In the genomic region with DNA sequence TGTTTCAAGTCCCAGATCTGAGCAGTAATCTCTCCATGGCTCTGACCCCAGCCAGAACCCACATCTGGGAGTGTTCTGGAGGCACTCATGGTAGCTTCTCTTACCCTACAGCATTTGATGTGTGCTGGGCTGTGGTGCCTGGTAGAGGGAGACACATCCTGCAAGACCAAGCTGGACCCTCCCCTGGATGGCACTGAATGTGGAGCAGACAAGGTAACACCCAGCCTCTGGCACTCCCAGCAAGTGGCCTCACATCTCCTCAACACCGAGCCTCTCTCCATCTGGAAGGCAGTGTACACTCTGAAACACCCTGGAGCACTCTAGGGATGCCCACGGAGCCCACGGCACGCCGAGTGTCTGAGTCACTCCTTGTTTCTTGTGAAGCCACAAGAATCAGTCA, we compare ENCODE assay signal across 13 mouse cellular contexts.
"Had no signal": no experiment of that assay in that cellular context is flagged by ENCODE, and none has a peak within 500 bp of the region (broad histone marks: within the 10 kb centered on the region; RNA-seq: fewer than 3 reads in every experiment).

No protein-coding gene starts in this region.

- H3K9ac ChIP-seq: kidney, embryonic 15.5 days; liver, embryonic 15.5 days; midbrain, embryonic 15.5 days; neural tube, embryonic 12.5 days had no signal

- H3K27me3 ChIP-seq: kidney, embryonic 15.5 days; liver, embryonic 15.5 days; midbrain, embryonic 15.5 days; neural tube, embryonic 12.5 days had no signal

- H3K4me2 ChIP-seq: kidney, embryonic 15.5 days; liver, embryonic 11.5 days; liver, embryonic 15.5 days; midbrain, embryonic 11.5 days; midbrain, embryonic 15.5 days; neural tube, embryonic 12.5 days had no signal

- H3K4me3 ChIP-seq: kidney, embryonic 15.5 days; left cerebral cortex, adult 2 months; liver, embryonic 15.5 days; midbrain, embryonic 15.5 days; neural tube, embryonic 12.5 days had no signal

- ATAC-seq: lung, postnatal 0 days; midbrain, embryonic 15.5 days had no signal

- H3K36me3 ChIP-seq: kidney, embryonic 15.5 days; liver, embryonic 15.5 days; midbrain, embryonic 15.5 days; neural tube, embryonic 12.5 days had no signal

- DNase-seq: kidney, postnatal 14 days; lung, adult 2 months; lung, postnatal 36 days; thymus, postnatal 4 days had no signal

- H3K9me3 ChIP-seq: kidney, embryonic 15.5 days; liver, embryonic 15.5 days; midbrain, embryonic 15.5 days; neural tube, embryonic 12.5 days had no signal

- H3K27ac ChIP-seq: kidney, embryonic 15.5 days; left cerebral cortex, adult 2 months; liver, embryonic 15.5 days; midbrain, embryonic 15.5 days; neural tube, embryonic 12.5 days; stomach, postnatal 0 days had no signal

- H3K4me1 ChIP-seq: kidney, embryonic 15.5 days; liver, embryonic 15.5 days; midbrain, embryonic 15.5 days; neural tube, embryonic 12.5 days had no signal
